Mouse (Mus musculus): ENCODE data around the gene Olfr1131.

- TF ChIP-seq CTCF (conservative IDR thresholded peaks at IDR 0.05; ENCODE audit: low read length) (no peak), NANOG (IDR thresholded peaks at IDR 0.05; ENCODE audit: borderline replicate concordance, low read length) (no peak)
These were observed 15.5 kb downstream of the Olfr1131 start for GRCm38 (mm10) chr2:87642441-87642840.

Data from E14TG2a.4 (cell line).